Mouse (Mus musculus): ENCODE measurements around the gene Psmc6. TPM values are rescaled to one million over a fixed set of nuclear protein-coding genes. Genes with fewer than 3 reads are reported as not detected.

Gene Psmc6
- 131 and 134 TPM in 2 replicates for polyA plus RNA-seq (2015; fragmentation: Nextera tagmentation; extraction: Ambion mirVana)

- Histone ChIP-seq H3K4me1 (peaks cover 5% of the 10 kb centered on the region; the same call in 1 of the 2 replicates), H3K4me2 (peak within 1 kb of the TSS; percentile 56), H3K27ac (peak within 1 kb of the TSS; percentile 86), H3K36me3 (peaks cover 23% of the 10 kb centered on the region), H3K27me3 (no peaks in the 10 kb centered on the region), H3K9me3 (no peaks in the 10 kb centered on the region), H3K4me3 (peak within 1 kb of the TSS; percentile 88), H3K9ac (peak within 1 kb of the TSS; percentile 67)
- ATAC-seq (ENCODE audit: insufficient number of reproducible peaks, low FRiP score, low TSS enrichment, low read depth), result peak; percentile 94
- under 1% methylated on average over 44 of the region's 44 CpGs for WGBS
Observed at GRCm38 (mm10) chr14:45329589-45330181, at the start of gene Psmc6. Gene Psmc6 (plus strand): TSS chr14:45329788.

- Histone ChIP-seq H3K9me3 (no peaks in the 10 kb centered on the region), H3K4me3 (no peak overlapping the region), H3K36me3 (peaks cover 3% of the 10 kb centered on the region; the same call in 1 of the 2 replicates), H3K4me2 (no peak overlapping the region), H3K27ac (no peak overlapping the region), H3K4me1 (no peaks in the 10 kb centered on the region), H3K27me3 (no peaks in the 10 kb centered on the region), H3K9ac (no peak overlapping the region)
- ATAC-seq (ENCODE audit: insufficient number of reproducible peaks, low FRiP score, low TSS enrichment, low read depth), result no peak
- WGBS, result 86% methylated on average over 3 of the region's 3 CpGs
Observed at GRCm38 (mm10) chr14:45282066-45282465, 47.5 kb upstream of the Psmc6 start.

GRCm38 (mm10) chr14:45291608-45292007 lies 38.0 kb upstream of the Psmc6 start:
- Histone ChIP-seq H3K27ac (no peak overlapping the region), H3K4me2 (no peak overlapping the region), H3K36me3 (peaks cover 18% of the 10 kb centered on the region), H3K9ac (no peak overlapping the region), H3K27me3 (no peaks in the 10 kb centered on the region), H3K4me1 (no peaks in the 10 kb centered on the region), H3K9me3 (no peaks in the 10 kb centered on the region), H3K4me3 (no peak overlapping the region)
- WGBS, result 77% methylated on average over 4 of the region's 4 CpGs
- ATAC-seq (ENCODE audit: insufficient number of reproducible peaks, low FRiP score, low TSS enrichment, low read depth), result no peak

DNA sequence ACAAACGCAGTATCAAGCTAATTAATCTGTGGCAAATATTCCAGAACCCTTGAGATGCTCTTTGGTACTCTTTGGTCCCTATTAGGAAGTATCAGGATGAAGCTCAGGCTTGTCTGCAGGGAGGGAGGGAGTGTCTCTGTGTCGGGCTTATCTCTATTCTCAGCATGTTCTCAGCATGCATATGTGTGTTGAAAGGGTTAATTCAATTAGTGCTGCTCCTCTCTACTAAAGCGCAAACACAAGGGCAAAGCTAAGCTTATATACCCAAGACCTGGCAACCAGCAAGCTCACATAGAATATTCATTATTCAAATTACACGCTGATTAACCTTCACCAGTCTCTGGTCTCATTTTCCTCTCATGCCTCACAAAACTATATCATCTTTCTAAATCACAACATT lies 25.6 kb upstream of the Psmc6 start:
- 79% methylated on average over 4 of the region's 4 CpGs for WGBS
- H3K36me3 ChIP-seq, result peaks cover 44% of the 10 kb centered on the region
- ATAC-seq (ENCODE audit: insufficient number of reproducible peaks, low FRiP score, low TSS enrichment, low read depth), result no peak

DNA sequence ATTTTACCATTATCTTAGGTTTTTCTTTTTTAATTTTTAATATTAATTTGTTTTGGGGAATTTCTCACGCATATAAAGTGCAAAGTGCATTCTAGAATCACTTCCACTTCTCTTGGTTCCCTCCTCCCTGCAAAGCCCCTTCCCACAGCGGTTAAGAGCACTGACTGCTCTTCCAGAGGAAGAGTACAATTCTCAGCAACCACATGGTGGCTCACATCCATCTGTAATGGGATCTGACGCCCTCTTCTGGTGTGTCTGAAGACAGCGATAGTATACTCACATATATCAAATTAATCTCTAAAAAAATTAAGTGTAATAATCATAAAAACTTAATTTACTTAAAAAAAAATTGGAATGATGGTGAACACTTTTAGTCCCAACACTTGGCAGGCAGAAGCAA lies 25.2 kb upstream of the Psmc6 start:
- WGBS, result 82% methylated on average over 4 of the region's 4 CpGs
- H3K4me2 ChIP-seq, result no peak overlapping the region
- H3K9ac ChIP-seq, result no peak overlapping the region
- no peaks in the 10 kb centered on the region for H3K9me3 ChIP-seq
- H3K4me1 ChIP-seq, result no peaks in the 10 kb centered on the region
- H3K4me3 ChIP-seq, result no peak overlapping the region
- ATAC-seq (ENCODE audit: insufficient number of reproducible peaks, low FRiP score, low TSS enrichment, low read depth), result no peak
- H3K27me3 ChIP-seq, result no peaks in the 10 kb centered on the region
- no peak overlapping the region for H3K27ac ChIP-seq
- peaks cover 39% of the 10 kb centered on the region for H3K36me3 ChIP-seq

More for the DNA sequence above, 25.6 kb upstream of the Psmc6 start:
- Histone ChIP-seq H3K4me3 (no peak overlapping the region), H3K9me3 (no peaks in the 10 kb centered on the region), H3K27ac (no peak overlapping the region), H3K4me1 (no peaks in the 10 kb centered on the region), H3K27me3 (no peaks in the 10 kb centered on the region), H3K9ac (no peak overlapping the region), H3K4me2 (no peak overlapping the region)

GRCm38 (mm10) chr14:45305852-45306251 lies 23.7 kb upstream of the Psmc6 start:
- no peak overlapping the region for H3K27ac ChIP-seq
- peaks cover 27% of the 10 kb centered on the region for H3K36me3 ChIP-seq
- ATAC-seq (ENCODE audit: insufficient number of reproducible peaks, low FRiP score, low TSS enrichment, low read depth), result no peak
- H3K4me2 ChIP-seq, result no peak overlapping the region
- no peaks in the 10 kb centered on the region for H3K4me1 ChIP-seq
- H3K4me3 ChIP-seq, result no peak overlapping the region
- H3K27me3 ChIP-seq, result no peaks in the 10 kb centered on the region
- 97% methylated on average over 5 of the region's 5 CpGs for WGBS
- no peaks in the 10 kb centered on the region for H3K9me3 ChIP-seq
- H3K9ac ChIP-seq, result no peak overlapping the region

DNA sequence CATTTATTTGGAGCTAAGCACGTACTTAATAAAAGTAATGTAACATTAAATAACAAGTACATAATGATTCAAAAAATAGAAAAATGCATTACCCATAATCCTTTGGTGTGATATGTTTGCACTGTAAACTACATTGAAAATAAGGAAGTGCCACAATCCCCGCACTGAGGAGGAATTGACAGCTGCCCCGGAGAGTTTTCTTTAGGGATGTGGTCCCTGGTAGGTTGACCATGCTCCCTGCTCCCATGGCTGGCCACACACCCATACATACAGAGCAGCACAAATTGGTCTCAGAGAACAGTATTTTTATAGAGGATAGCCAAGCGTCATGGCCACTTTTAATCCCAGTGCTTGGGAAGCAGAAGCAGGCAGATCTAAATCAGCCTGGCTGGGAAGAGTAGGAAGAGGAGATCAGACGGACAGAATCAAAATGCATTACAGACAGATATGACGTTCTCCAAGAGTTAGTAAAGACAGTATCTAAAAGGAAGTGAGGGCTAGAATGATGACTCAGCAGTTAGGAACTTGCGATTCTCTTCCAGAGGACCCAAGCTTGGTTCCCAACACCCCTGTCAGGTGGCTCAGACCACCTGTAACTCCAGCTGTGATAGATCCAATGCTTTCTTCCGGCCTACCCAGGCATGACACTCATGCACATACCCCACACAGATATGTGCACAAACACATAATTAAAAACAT lies 21.8 kb upstream of the Psmc6 start:
- Histone ChIP-seq H3K4me2 (no peak overlapping the region), H3K4me1 (no peaks in the 10 kb centered on the region), H3K27ac (no peak overlapping the region), H3K4me3 (no peak overlapping the region), H3K9me3 (no peaks in the 10 kb centered on the region), H3K9ac (no peak overlapping the region), H3K36me3 (peaks cover 15% of the 10 kb centered on the region), H3K27me3 (no peaks in the 10 kb centered on the region)
- ATAC-seq (ENCODE audit: insufficient number of reproducible peaks, low FRiP score, low TSS enrichment, low read depth), result no peak
- 86% methylated on average over 8 of the region's 8 CpGs for WGBS

- ATAC-seq (ENCODE audit: insufficient number of reproducible peaks, low FRiP score, low TSS enrichment, low read depth), result no peak
- H3K4me2 ChIP-seq, result no peak overlapping the region
- no peaks in the 10 kb centered on the region for H3K27me3 ChIP-seq
- 89% methylated on average over 13 of the region's 13 CpGs for WGBS
- no peak overlapping the region for H3K27ac ChIP-seq
- H3K4me3 ChIP-seq, result no peak overlapping the region
- H3K9me3 ChIP-seq, result no peaks in the 10 kb centered on the region
- peaks cover 7% of the 10 kb centered on the region; the same call in 1 of the 2 replicates for H3K36me3 ChIP-seq
- no peaks in the 10 kb centered on the region for H3K4me1 ChIP-seq
- no peak overlapping the region for H3K9ac ChIP-seq
Observed at GRCm38 (mm10) chr14:45309646-45310045, 19.9 kb upstream of the Psmc6 start.

- WGBS, result 89% methylated on average over 14 of the region's 14 CpGs
- Histone ChIP-seq H3K4me2 (no peak overlapping the region), H3K9me3 (no peaks in the 10 kb centered on the region), H3K4me1 (no peaks in the 10 kb centered on the region), H3K27ac (no peak overlapping the region), H3K36me3 (peaks cover 3% of the 10 kb centered on the region; the same call in 1 of the 2 replicates), H3K9ac (no peak overlapping the region), H3K4me3 (no peak overlapping the region), H3K27me3 (no peaks in the 10 kb centered on the region)
- ATAC-seq (ENCODE audit: insufficient number of reproducible peaks, low FRiP score, low TSS enrichment, low read depth), result no peak
Observed at GRCm38 (mm10) chr14:45310101-45310500, 19.5 kb upstream of the Psmc6 start.

GRCm38 (mm10) chr14:45316927-45317326 lies 12.7 kb upstream of the Psmc6 start:
- Histone ChIP-seq H3K4me3 (peak overlapping the region; percentile 94), H3K4me1 (peaks cover 7% of the 10 kb centered on the region), H3K27me3 (0 out of 2 replicates have a peak, but pooled peaks cover 2% of the 10 kb centered on the region), H3K4me2 (peak overlapping the region; percentile 63), H3K9ac (no peak overlapping the region), H3K9me3 (no peaks in the 10 kb centered on the region), H3K27ac (no peak overlapping the region), H3K36me3 (no peaks in the 10 kb centered on the region)
- no peak for ATAC-seq (ENCODE audit: insufficient number of reproducible peaks, low FRiP score, low TSS enrichment, low read depth)
- WGBS, result 76% methylated on average over 5 of the region's 5 CpGs

DNA sequence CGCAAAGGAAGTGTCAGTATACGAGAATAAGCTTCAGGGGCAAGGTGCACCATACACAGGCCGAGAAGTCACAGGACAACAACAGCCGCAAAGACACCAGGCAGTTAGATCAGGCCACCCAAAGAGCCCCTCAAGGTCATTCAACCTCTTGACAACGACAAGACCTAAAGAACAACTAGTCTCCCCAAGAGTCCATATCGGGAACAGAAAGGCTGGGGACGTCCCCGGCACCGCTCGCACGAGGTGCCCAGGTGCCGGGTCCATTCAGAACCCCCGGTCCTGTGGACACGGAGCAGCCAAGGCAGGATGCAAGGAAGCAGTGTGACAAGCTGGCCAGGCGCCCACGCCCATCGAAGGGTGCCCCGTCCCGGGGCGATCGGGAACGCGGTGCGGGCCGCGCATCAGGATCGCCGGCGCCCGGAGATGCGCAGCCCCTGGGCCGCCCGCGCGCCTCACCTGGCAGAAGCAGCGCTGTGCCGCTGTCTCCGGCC lies 11.6 kb upstream of the Psmc6 start:
- WGBS, result under 1% methylated on average over 34 of the region's 38 CpGs
- peak overlapping the region; percentile 81 for H3K9ac ChIP-seq
- peak overlapping the region; percentile 63 for H3K4me2 ChIP-seq
- H3K4me1 ChIP-seq, result peaks cover 7% of the 10 kb centered on the region
- no peak for ATAC-seq (ENCODE audit: insufficient number of reproducible peaks, low FRiP score, low TSS enrichment, low read depth)
- H3K27me3 ChIP-seq, result 0 out of 2 replicates have a peak, but pooled peaks cover 2% of the 10 kb centered on the region
- no peaks in the 10 kb centered on the region for H3K9me3 ChIP-seq
- H3K27ac ChIP-seq, result peak overlapping the region; percentile 95
- no peaks in the 10 kb centered on the region for H3K36me3 ChIP-seq
- H3K4me3 ChIP-seq, result peak overlapping the region; percentile 94

Measured in limb, embryonic 15.5 days (tissue).